Mouse (Mus musculus) neural tube, embryonic 12.5 days (tissue): ENCODE measurements around the gene Nyap1. TPM values are rescaled to one million over a fixed set of nuclear protein-coding genes. Genes with fewer than 3 reads are reported as not detected.
A peak's percentile ranks its signal among the peaks of the same experiment; 100 is the strongest.
"Not testable (repeated sequence)": the region's sequence is repeated elsewhere in the genome, so short reads cannot be mapped to it uniquely, and the experiment has no call there.

ENCODE experiments used
- ATAC-seq: fragments of 200-750 bp; cut with Nextera tagmentation; 2 replicates; pipeline ENCODE4 v1.8.0; 2017; ENCODE audit warnings: low read depth, mild to moderate bottlenecking, moderate TSS enrichment, moderate library complexity; ENCODE audit not compliant: low FRiP score
- H3K27ac ChIP-seq: fragments of 300-500 bp; sonication (generic); 2 replicates; pipeline ENCODE4 v1.5.1; 2016
- H3K27me3 ChIP-seq: fragments of 300-500 bp; sonication (generic); replicated peaks from 2 replicates; pipeline ENCODE4 v1.6.1; 2016; ENCODE audit warnings: mild to moderate bottlenecking
- H3K36me3 ChIP-seq: fragments of 300-500 bp; sonication (generic); 2 replicates; pipeline ENCODE4 v1.6.1; 2016; ENCODE audit warnings: mild to moderate bottlenecking
- H3K4me1 ChIP-seq: fragments of 300-500 bp; sonication (generic); 2 replicates; pipeline ENCODE4 v1.6.1; 2016
- H3K4me2 ChIP-seq: fragments of 300-500 bp; sonication (generic); replicated peaks from 2 replicates; pipeline ENCODE4 v1.6.1; 2016; ENCODE audit warnings: mild to moderate bottlenecking
- H3K4me3 ChIP-seq: fragments of 300-500 bp; sonication (generic); 2 replicates; pipeline ENCODE4 v1.5.1; 2016
- H3K9ac ChIP-seq: fragments of 300-500 bp; sonication (generic); 2 replicates; pipeline ENCODE4 v1.6.1; 2016; ENCODE audit warnings: mild to moderate bottlenecking
- H3K9me3 ChIP-seq: fragments of 300-500 bp; sonication (generic); 2 replicates; pipeline ENCODE4 v1.6.1; 2016; ENCODE audit warnings: mild to moderate bottlenecking
- WGBS: fragments of 180-500 bp; shearing (Covaris S2); methylation state at CpG from one replicate; pipeline ENCODE4 v1.1.7; 2016; 5-methylcytosine and 5-hydroxymethylcytosine counted together
- polyA plus RNA-seq: library from polyadenylated mRNA; unstranded; fragments of >200 nt; fragmentation: Nextera tagmentation; extraction: Ambion mirVana; gene quantifications from 2 replicates; pipeline ENCODE4 v1.2.1, GENCODE M21; 2016

The Nyap1 gene
- polyA plus RNA-seq, 1 experiment from 2014 or later: 16.4 TPM

DNA sequence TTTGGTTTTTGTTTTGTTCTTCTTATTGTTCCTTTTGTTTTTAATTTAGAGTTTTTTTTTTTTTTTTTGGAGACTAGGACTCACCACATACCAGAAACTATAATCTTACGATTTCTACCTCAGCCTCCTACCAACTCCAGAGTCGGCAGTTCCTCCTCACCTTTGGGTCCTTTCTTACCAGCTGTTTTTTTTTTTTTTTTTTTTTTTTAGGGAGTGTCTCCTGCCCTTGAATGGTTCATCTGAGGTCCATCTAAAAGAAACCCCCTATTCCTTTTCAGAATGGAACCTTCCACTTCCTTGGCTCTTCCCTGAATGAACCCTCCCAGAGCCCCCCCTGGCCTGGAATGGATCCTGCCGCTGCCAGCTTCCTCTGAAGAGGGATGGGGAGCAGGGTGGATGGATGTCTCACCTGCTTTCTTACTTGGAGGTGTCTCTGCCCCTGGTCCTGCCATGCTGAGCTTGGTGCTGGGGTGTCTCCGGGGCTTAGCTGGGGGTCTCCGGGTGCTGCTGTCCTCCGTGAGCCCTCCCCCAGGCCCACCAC, 3.9 kb downstream of the Nyap1 start:
- Histone ChIP-seq H3K27me3 (no peaks in the 10 kb centered on the region), H3K27ac (no peak overlapping the region), H3K9me3 (no peaks in the 10 kb centered on the region), H3K36me3 (peaks cover 40% of the 10 kb centered on the region), H3K4me1 (peaks cover 61% of the 10 kb centered on the region), H3K9ac (0 out of 2 replicates have a peak overlapping the region, but pooled peaks have one; percentile 38), H3K4me3 (no peak overlapping the region), H3K4me2 (peak overlapping the region; percentile 92; the same call in 1 of the 2 replicates)
- 80% methylated on average over 6 of the region's 6 CpGs for WGBS
- ATAC-seq: no peak

DNA sequence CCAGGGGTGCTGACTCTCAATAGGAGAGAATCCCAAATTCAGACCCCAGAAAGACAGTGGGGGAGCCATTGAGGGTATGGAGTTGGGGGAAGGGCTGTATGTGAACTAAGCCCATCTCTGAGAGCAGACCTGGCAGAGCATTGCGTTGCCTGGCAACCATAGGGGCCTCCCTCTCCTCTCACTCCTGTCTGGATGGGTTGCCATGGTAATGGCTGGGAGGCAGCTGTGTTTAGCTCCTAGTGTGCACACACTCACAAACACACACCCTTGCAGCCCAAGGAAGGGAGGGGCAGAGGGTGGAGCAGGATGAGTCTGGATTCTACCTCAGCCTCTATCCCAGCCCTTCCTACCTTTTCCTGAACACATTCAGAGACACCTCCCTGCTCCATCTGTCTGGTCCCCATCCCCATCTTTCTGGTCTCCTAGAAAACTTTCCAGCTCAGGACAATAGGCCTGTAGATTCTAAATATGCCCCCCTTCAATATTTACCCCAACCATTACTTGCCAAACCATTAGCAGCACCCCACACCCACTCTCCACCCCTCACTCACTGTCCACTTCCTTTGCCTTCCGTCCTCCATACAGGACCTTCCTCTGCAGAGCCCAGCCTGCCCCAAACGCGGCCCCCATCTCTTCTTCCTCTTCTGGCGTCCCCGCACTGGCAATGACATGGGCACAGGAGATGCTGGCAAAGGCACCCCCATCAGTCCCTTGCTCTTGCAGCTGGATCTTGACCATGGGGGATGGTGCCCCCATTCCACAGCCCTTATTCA, 6.9 kb downstream of the Nyap1 start:
- ATAC-seq: peak; percentile 97
- 56% methylated on average over 6 of the region's 6 CpGs for WGBS
- peaks cover 63% of the 10 kb centered on the region for H3K36me3 ChIP-seq

DNA sequence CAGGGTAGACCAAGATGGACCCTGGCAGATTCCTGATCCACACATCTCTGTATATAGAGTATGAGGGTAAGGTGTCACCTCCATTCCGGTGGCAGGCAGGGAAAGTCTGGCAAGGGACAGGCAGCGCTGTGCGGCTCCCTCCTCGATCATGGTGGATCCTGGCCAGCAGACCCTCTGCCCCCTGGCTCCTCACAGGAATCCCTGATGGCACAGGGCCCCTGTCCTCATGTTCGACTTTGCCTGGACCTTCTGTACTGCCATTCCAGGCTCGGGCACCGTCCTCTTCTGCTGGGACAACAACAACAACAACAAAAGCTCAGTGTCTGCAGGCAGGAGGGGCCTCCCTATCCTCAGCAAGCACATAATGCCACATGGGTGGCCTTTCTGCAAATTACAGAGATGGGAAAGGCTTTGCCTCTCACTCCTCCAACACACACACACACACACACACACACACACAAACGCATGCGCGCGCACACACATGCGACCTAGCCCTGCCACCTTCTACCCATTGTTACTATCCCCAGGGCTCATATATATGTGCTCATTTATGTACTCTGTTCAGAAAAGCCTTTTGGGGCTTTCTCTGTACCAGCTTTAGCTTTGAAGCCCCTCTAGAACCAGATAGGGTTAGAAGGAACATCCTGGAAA, 7.6 kb downstream of the Nyap1 start:
- Histone ChIP-seq H3K4me2 (peak overlapping the region; percentile 54), H3K4me3 (peak overlapping the region; percentile 18; the same call in 1 of the 2 replicates), H3K4me1 (peaks cover 44% of the 10 kb centered on the region), H3K27ac (peak overlapping the region; percentile 97), H3K9ac (peak overlapping the region; percentile 44), H3K27me3 (no peaks in the 10 kb centered on the region), H3K36me3 (peaks cover 65% of the 10 kb centered on the region), H3K9me3 (no peaks in the 10 kb centered on the region)
- 47% methylated on average over 12 of the region's 12 CpGs for WGBS
- ATAC-seq: peak; percentile 77

More for the DNA sequence above, 6.9 kb downstream of the Nyap1 start:
- H3K4me1 ChIP-seq: peaks cover 51% of the 10 kb centered on the region
- peak overlapping the region; percentile 42 for H3K9ac ChIP-seq
- no peaks in the 10 kb centered on the region for H3K27me3 ChIP-seq
- peak overlapping the region; percentile 54 for H3K4me2 ChIP-seq
- no peaks in the 10 kb centered on the region for H3K9me3 ChIP-seq
- peak overlapping the region; percentile 97 for H3K27ac ChIP-seq
- peak overlapping the region; percentile 18; the same call in 1 of the 2 replicates for H3K4me3 ChIP-seq

DNA sequence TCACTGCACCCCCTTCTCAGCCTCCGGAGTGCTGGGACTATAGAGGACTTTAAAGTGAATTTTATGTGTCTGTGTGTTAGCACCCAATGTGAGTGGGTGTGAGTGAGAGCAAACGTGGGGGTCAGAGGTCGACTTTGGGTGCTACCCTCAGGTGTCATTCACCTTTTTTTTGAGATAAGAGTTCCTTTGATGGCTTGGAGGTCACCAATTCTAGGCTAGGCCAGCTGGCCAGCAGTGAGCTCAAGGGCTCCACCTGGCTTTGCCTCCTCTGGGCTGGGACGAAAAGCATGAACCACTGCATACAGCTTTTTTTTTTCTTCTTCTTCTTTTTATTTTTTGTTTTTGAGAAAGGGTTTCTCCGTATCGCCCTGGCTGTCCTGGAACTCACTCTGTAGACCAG, 14.6 kb downstream of the Nyap1 start:
- Histone ChIP-seq H3K27ac (no peak overlapping the region), H3K27me3 (no peaks in the 10 kb centered on the region), H3K9ac (no peak overlapping the region), H3K4me2 (no peak overlapping the region), H3K9me3 (no peaks in the 10 kb centered on the region), H3K4me1 (0 out of 2 replicates have a peak, but pooled peaks cover 5% of the 10 kb centered on the region), H3K4me3 (no peak overlapping the region), H3K36me3 (peaks cover 18% of the 10 kb centered on the region)
- WGBS: 76% methylated on average over 6 of the region's 6 CpGs
- no peak for ATAC-seq

DNA sequence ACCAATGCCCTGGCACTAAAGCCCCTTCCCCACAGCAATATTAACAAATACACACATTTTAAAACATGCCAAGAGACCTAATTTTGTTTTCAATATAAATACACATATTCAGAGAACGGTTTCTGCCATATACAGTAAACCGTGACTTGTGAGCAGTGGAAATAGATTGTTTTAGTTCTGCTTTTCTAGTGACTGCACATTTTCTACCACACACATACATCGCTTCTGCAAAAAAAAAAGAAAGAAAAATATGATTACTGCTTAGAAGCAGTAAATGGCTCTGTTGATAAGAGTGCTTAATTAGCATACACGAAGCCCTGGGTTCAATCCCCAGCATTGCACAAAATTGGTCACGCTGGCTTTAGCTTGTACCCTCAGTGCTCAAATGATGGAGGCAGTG, 17.6 kb downstream of the Nyap1 start:
- Histone ChIP-seq H3K4me2 (no peak overlapping the region), H3K27me3 (no peaks in the 10 kb centered on the region), H3K9me3 (no peaks in the 10 kb centered on the region), H3K36me3 (no peaks in the 10 kb centered on the region), H3K4me1 (peaks cover 3% of the 10 kb centered on the region; the same call in 1 of the 2 replicates), H3K4me3 (no peak overlapping the region), H3K9ac (no peak overlapping the region), H3K27ac (no peak overlapping the region)
- 88% methylated on average over 5 of the region's 5 CpGs for WGBS
- ATAC-seq: no peak

DNA sequence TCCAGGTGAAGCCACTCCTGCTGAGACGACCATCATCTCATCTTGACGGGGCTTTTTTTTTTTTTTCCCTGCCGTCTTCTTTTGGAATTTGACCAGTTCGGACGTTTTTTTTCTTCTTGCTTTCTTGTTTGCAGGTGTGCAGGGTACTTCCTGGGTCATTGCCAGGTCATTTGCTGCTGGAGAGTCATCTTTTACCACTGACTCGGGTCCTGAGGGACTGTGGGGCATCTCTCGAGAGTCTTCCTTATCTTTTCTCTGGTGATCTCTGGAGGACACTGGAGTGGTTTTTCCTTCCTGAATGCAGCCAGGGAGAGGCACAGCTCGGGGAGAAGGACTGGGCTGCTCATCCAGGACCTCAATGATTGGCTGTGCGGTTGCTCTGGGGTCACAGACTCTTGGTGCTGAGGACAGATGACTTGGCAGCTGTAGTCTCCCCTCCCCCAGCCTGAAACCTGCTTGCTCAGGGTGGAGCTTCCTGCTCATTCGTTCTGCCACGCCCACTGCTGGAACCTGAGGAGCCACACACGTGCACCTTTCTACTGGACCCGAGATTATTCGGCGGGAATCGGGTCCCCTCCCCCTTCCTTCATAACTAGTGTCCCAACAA, 20.7 kb downstream of the Nyap1 start:
- H3K9ac ChIP-seq, H3K4me1 ChIP-seq, ATAC-seq, H3K9me3 ChIP-seq, H3K36me3 ChIP-seq, H3K27me3 ChIP-seq, H3K27ac ChIP-seq, H3K4me3 ChIP-seq: not testable (repeated sequence)
- H3K4me2 ChIP-seq: peak overlapping the region; percentile 34
- WGBS: 23% methylated on average over 12 of the region's 16 CpGs

DNA sequence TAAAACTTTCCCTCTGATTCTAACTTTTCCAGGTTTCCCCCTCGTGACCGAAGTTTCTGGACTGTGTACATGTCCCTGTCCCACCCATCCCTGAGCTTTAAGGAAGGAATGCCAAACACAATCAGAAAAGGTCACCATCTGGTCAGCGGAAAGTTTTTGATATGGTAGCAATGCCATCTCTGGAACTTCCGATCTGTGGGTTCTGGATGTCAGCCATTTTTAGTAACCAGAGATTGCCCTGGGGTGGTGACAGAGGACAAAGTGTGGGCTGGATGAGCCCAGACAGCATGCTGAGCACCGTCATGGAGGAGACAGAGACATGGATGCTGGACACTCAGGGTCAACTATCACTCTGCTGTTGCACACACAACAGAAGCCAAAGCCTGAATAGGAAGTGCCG, 22.3 kb downstream of the Nyap1 start:
- no peak overlapping the region for H3K4me3 ChIP-seq
- H3K9me3 ChIP-seq: no peaks in the 10 kb centered on the region
- no peaks in the 10 kb centered on the region for H3K27me3 ChIP-seq
- no peak overlapping the region for H3K9ac ChIP-seq
- peaks cover 3% of the 10 kb centered on the region; the same call in 1 of the 2 replicates for H3K4me1 ChIP-seq
- H3K4me2 ChIP-seq: no peak overlapping the region
- no peak for ATAC-seq
- 92% methylated on average over 6 of the region's 6 CpGs for WGBS
- no peak overlapping the region for H3K27ac ChIP-seq
- no peaks in the 10 kb centered on the region for H3K36me3 ChIP-seq

DNA sequence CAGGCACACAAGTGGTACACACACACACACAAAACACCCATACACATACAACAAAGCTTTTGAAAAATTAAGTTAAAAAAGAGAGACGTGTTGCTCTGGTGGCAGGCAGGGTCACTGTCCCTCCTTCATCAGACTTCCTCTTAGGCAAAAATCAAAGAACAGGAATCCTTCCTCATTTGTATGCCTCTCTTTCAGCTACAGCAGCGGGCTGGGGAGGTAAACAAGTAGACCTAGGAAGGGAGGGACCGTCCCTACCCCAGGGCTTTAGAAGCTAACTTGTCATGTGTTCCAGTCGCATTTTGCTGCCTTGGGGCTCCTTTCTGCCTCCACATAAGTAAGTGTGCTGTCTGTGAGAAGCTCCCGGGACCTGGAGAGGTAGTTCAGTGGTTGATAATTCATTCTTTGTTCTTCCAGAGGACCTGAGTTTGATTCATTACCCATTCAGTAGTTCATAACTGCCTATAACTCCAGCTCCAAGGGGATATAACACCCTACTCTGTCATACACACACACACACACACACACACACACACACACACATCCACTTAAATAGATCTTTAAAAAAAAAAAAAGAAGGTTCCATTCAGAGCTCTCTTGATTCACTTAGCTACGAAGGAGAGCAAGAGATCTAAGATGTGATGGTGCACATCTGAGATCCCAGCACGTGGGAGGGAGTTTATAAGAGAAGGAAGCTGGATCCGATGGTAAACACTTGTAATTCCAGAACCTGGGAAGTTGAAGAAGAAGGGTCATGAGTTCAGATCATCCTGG, 23.2 kb downstream of the Nyap1 start:
- 65% methylated on average over 8 of the region's 8 CpGs for WGBS
- H3K4me1 ChIP-seq: peaks cover 3% of the 10 kb centered on the region; the same call in 1 of the 2 replicates
- ATAC-seq: no peak
- H3K9ac ChIP-seq: no peak overlapping the region
- H3K27me3 ChIP-seq: no peaks in the 10 kb centered on the region
- no peak overlapping the region for H3K27ac ChIP-seq
- H3K9me3 ChIP-seq: no peaks in the 10 kb centered on the region
- no peak overlapping the region for H3K4me2 ChIP-seq
- H3K4me3 ChIP-seq: no peak overlapping the region
- no peaks in the 10 kb centered on the region for H3K36me3 ChIP-seq

DNA sequence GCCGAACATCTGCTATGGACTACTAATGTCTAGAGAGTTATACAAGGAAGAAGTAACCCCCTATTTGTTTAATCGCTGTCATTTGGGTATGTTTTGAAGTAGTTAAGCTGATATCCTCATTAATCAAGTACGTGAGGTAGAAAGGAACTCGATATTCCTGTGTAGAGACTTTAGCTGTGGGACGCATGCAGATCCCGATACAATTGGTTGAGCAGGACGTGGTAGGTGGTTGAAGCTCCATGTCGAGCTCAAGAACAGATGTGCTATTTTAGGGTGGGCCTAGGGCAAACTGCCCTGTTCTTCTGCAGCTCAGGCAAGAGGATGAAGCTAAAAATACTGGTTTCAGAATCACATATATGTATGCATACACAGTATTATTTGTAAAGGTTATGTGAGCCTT, 25.7 kb downstream of the Nyap1 start:
- H3K36me3 ChIP-seq: no peaks in the 10 kb centered on the region
- H3K9me3 ChIP-seq: no peaks in the 10 kb centered on the region
- H3K4me3 ChIP-seq: no peak overlapping the region
- H3K4me1 ChIP-seq: peaks cover 2% of the 10 kb centered on the region; the same call in 1 of the 2 replicates
- H3K9ac ChIP-seq: no peak overlapping the region
- no peak overlapping the region for H3K27ac ChIP-seq
- no peak for ATAC-seq
- H3K4me2 ChIP-seq: no peak overlapping the region
- H3K27me3 ChIP-seq: no peaks in the 10 kb centered on the region
- WGBS: 78% methylated on average over 8 of the region's 8 CpGs

DNA sequence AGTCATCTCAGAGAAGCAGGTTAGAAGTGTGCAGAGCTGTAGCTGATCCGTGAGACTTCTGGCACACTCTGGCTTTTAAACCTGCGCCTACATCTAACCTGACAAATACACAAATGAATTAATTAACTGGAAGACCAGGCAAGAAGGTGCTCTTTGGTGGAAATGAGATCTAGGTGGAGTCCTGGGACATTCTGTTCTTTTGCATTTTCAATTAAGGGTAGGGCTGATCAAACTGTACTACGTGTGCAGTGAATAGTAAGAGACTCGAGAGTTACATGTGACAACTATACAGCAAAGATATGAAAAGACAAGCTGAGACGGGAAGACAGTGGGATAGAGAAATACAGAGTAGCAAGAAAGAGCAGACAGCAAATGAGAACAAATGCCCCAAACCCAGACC, 28.0 kb downstream of the Nyap1 start:
- WGBS: 85% methylated on average over 5 of the region's 5 CpGs
- ATAC-seq: no peak
- H3K4me2 ChIP-seq: no peak overlapping the region
- no peak overlapping the region for H3K27ac ChIP-seq
- no peak overlapping the region for H3K9ac ChIP-seq
- no peaks in the 10 kb centered on the region for H3K36me3 ChIP-seq
- no peaks in the 10 kb centered on the region for H3K27me3 ChIP-seq
- no peaks in the 10 kb centered on the region for H3K4me1 ChIP-seq
- H3K4me3 ChIP-seq: no peak overlapping the region
- H3K9me3 ChIP-seq: no peaks in the 10 kb centered on the region

DNA sequence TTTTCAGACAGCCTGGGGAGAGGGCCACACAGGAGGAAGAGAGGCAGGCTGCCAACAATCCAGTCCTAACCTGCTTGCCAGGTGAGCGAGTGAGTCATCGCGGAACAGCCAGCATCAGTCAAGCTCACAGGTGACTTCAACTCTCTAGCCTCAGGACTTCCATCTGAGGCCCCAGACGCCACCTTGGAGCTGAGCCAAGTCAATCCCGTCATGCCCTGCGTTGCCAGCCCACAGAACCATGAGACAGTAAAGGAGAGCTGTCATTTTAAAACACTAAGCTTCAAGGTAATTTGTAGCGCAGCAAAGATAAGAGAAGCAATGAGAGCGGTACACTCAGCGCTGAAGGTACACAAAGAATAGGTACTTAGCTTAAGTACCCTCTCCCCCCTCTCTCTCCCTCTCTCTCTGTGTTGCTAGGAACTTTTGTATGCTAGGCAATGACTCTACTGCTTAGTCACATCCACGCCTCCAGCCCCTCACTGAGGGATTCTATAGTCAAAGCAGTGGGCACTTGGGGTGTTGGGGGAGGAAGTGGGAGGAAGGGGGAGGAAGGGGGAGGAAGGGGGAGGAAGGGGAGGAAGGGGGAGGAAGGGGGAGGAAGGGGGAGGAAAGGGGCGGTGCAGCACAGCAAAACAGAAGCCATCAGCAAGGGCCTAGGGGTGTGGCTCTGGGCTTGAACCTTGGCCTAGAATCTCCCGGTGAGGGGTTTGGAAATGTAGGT, 34.3 kb downstream of the Nyap1 start:
- H3K27me3 ChIP-seq: no peaks in the 10 kb centered on the region
- H3K36me3 ChIP-seq: no peaks in the 10 kb centered on the region
- no peaks in the 10 kb centered on the region; the same call in 1 of the 2 replicates for H3K9me3 ChIP-seq
- 77% methylated on average over 12 of the region's 12 CpGs for WGBS
- ATAC-seq: no peak
- no peak overlapping the region for H3K9ac ChIP-seq
- H3K4me3 ChIP-seq: no peak overlapping the region
- no peak overlapping the region for H3K27ac ChIP-seq
- no peak overlapping the region for H3K4me2 ChIP-seq
- no peaks in the 10 kb centered on the region for H3K4me1 ChIP-seq
